Mouse (Mus musculus) erythroid progenitor cell, adult 5-6 weeks (primary cell): ENCODE results near the gene Thrb. TPM values are rescaled to one million over a fixed set of nuclear protein-coding genes. Genes with fewer than 3 reads are reported as not detected.

ENCODE experiments used
- ATAC-seq: replicated peaks from 2 replicates; pipeline ENCODE4 v1.8.0; 2016; ENCODE audit warnings: moderate number of reproducible peaks, mild to moderate bottlenecking, moderate TSS enrichment, inconsistent platforms; ENCODE audit not compliant: poor library complexity, low FRiP score, severe bottlenecking
- total RNA-seq, 2 experiments: library from RNA; stranded (forward) in 1 of 2; stranded (reverse) in 1 of 2; fragments of 150-400 nt in 1 of 2; fragments of 186-747, 209-891 nt in 1 of 2; gene quantifications; 2 replicates each; pipeline versions ENCODE4 v1.2.3 to v1.2.4; 2015 to 2017; ENCODE audit warnings: low replicate concordance in 2 of 2

Gene Thrb
- total RNA-seq, 2 experiments from 2014 or later = 0.91 TPM; not detected in 1

DNA sequence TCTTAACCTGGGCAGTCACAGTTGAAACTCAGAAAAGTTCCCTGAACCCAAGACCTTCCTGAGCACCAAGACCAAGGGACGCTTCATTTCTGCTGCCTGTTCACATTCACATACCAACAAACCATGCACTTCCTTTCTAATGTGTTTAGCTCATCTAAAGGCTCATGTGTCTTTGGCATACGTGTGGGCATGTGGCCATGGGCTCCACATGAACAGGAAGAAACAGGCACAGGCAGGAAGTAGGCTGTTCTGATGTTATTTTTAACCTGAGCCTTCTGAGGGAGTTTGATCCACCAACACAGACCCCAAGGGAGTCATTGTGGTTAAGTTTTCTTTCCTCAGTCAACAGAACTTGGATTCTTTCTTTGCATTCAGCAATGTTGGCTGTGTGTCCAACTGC, 341.8 kb downstream of the Thrb start:
- no peak for ATAC-seq

DNA sequence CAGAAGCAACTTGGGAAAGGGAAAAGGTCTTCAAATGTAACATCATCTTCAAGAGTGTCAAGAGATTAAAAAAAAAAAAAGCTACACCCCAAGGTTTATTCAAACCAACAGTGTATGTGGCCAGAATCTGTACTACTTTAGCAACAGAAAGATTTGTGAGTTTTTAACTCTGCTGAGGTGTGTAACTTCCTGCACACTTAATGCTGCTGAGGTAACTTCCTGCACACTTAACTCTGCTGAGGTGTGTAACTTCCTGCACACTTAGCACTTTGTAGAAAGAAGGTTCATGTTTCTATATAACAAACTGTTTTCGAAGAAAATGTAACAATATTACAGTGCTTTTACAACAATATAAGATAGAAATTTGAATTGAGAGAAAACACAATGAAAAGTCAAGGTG, 343.6 kb downstream of the Thrb start:
- ATAC-seq = no peak

DNA sequence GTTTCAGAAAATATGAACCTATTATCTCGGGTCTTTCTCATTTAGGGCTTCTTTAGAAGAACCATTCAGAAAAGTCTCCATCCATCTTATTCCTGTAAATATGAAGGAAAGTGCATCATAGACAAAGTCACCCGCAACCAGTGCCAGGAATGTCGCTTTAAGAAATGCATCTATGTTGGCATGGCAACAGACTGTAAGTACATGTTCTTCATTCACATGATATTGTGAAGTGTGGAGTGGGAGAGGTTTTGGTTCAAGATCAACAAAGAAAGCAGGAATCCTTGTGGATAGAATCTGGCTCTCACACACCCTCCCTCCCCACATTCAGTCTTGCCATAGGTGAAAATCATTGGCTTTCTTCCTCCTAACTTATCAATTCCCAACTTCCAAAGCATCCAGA, 348.5 kb downstream of the Thrb start:
- no peak for ATAC-seq

DNA sequence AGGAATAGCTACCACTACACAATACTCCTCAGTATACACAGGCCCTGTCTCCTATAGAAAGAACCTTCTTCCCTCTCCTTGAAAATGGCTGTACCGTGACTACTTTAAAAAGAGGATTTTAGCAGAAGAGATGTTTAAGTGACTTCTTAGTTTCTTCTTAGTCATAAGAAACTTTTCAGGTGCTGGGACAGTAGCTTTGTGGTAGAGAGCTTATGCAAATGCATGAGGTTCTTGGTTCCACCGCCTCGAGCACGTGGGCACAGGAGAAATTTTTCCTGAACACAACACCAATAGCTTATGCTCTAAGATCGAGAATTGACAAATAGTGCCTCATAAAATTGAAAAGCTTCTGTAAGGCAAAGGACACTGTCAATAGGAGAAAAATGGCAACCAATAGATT, 356.5 kb downstream of the Thrb start:
- no peak for ATAC-seq

DNA sequence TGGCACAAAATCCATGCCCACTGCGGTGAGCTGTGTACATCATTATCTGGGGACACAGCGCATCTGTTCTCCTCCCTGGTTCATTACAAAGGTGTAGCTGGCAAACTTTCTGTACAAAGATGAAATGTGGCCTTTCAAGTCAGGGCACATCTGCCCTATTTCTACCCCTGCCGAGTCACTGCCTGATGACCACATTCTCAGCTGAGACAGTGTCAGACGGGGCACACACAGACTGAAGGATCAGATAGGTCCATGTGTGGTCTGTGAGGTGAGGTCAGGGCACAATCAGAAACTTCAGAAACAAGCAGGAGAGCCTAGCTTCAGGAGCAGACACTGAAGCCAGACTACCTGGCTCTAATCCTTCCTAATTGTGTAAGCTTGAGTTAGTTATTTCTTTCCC, 360.1 kb downstream of the Thrb start:
- no peak for ATAC-seq

DNA sequence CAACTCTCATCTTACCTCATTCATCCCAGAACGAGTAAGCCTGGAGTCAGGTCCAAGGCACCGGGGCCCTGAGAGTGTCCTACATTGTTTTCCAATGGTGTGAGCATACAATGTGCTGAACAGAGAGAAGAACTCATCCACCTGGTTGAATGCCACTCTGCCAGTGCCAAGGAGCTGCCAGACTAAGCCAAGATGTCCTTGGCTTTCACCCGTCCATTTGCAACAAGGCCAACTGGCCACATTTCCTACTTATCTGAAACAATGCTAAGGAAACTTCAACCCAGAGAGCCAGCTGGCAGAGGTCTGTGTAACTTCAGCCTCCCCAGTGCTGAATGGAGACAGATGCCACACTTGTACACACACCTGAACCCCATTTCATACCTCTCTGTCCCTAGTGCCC, 360.6 kb downstream of the Thrb start:
- no peak for ATAC-seq

DNA sequence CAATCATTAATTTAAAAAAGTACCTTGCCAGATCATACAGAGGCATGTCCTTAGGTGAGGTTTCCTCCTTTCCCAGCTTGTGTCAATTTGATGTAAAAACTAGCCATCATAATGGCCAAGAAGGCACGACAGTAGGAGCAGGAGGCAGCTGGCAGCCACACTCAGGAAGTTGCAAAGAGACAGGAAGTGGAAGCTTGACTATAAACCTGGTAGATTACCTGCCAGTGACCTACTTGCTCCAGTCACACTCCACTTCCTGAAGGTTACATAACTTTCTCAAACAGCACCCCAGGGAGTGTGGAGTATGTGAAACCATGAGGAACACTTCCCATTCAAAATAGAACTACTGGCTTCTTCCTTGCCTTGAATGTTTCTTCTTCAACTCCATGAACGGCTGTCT, 361.7 kb downstream of the Thrb start:
- ATAC-seq = no peak

DNA sequence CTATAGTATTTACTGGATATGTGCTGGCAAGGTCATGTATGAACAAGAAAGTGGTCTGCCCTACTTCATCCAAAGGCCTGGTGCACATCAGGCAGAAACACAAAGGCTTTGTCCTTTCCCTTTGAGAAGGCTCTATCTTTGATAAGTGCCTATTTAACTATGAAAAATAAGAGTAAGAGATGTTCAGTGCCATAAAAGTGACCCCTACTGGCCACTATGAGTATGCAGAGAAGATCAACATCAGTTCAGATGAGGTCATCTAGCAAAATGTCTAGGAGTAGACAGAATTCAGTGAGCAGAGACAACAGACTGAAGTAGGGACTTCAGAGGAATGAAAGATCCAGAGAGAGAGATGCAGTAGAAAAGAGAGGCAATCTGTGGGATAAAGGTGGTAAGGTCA, 362.3 kb downstream of the Thrb start:
- no peak for ATAC-seq

DNA sequence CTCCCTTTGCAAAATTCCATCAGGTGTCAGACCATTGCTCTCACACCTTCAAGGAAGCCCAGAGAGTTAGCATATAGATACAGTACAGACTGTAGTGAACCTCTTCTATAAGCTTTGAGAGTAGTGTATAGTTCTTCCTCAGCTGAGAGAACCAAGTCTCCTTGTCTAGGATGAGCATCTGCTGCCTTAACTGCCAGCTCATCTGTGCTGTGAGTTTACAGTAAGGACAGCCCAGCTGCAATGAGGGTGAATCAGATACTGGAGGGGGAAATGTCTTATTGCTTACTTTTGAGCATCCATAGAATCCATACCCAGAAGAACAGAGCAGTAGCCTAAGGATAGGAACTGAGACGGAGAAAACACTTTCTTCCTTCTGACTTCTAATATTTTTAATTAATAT, 367.8 kb downstream of the Thrb start:
- ATAC-seq = no peak

DNA sequence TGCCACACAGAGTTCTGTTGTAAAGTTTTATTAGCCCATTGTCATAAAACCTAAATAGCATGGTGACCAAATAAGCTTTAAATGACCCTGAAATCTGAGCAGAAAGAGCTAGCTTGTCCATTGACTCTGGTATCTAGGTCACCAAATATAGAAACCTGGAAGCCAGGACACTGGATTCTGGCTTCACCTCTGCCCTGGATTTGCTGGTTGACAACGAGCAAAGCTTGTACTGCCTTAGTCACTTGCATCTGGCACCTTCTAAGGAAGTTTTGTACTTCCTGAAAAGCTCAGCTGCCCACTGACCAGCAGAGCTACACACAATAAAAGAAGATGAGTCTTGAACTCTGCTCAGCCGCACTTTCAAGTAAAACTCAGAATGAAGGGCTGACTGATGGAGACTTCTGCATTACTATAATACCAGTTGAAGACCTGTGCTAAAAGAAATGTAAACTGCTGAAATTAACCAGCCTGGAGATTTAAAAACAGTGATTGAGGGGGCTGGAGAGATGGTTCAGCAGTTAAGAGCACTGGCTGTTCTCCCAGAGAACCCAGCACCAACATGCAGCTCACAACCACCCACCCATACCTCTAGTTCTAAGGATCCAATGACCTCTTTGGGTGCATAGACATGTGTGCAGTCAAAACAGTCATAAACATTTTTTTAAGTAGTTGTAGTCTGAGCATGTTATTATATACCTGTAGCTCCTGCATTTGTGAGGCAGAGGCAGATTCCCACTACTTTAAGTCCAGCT, 369.3 kb downstream of the Thrb start:
- ATAC-seq = no peak

DNA sequence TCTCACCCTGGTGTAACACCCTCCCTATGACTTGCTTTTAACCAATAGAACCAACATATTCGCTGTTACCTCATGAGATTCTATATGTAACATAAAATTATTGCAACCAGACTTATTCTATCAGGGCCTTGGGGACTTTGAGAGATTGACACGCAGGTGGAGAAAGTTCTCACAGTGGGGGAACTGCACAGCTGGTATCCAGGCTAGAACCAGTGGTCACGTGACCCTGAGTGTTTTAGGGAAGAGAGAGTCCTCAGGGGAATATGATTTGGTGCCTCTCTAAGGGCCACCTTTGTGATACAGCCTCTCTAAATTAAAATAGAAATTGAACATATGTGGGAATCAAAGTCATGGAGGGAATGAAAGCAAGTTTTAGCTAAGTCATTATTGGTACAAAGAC, 371.9 kb downstream of the Thrb start:
- ATAC-seq = no peak

DNA sequence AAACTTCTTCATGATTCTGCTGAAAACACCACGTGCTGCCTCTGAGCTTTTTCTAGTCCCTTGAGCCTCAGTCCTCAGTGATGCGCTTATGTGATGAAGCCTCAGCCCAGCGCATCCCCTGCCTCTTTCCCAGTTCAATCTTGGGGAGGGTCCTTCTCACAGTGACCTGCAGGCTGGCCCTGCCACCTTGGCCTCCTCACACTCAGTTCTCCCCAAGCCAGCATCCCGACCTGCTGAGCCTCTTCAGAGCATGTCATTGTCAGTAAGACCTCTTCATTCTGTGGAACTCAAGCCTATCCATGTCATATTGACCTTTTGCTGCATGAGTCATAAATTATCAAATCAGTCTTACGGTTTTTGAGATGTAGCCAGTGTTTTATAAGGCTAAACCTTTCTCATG, 376.5 kb downstream of the Thrb start:
- ATAC-seq = no peak

DNA sequence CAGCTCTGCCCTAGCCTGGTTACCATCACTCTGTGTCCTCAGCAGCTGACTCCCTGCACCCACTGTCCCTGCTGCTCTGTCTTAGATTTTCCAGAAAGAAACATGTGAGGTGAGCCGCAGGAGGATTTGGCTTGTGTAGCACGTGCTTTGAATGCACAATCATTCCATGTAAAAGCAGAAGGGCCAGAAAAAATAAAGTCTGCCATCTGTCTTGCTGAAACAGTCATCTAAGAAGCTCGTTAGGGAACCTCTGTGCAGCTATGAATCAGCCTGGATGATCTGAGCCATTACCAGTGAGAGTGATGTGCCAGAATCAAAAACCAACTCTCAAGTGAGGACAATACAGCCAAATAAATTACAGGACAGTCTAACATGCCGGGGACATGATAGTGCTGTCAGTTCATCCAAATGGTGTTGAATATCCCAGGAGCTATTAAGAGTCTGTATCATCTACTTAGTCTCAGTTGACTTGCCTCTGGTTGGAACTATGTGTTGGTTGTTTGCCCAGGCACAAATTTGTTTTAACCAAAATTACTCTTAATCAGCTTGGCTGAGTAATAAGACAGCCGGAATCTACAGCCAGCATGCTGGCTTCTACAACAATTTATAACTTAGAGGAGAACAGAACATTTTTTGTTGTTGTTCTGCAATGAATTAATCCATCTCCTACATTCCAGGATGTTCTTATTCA, 402.2 kb downstream of the Thrb start:
- no peak for ATAC-seq
